Mouse (Mus musculus): ENCODE measurements around the gene Tcl1b1. TPM values are rescaled to one million over a fixed set of nuclear protein-coding genes. Genes with fewer than 3 reads are reported as not detected.

Tcl1b1 gene
- polyA plus RNA-seq (2012; rRNA removed): not detected in 2 replicates

DNA sequence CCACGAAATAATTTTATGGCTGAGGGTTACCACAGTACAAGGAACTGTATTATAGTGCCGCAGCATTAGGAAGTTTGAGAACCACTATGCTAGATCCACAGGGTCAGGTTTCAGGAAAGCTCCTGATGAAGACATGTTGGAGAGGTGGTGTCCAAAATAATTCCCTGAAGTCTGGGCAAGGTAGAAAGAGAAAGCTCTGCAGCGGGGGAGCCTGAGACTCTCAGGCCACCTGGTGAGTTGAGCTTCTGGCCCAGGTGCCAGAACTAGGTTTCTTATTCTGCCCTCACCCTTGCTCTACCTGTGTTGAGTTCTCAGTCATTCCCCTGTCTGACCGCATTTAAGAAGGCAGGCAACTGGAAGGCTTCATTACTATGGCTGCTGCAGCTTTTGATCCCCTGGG lies at the start of gene Tcl1b1:
TSS of gene Tcl1b1 (plus strand) at position 301 of the 400 bp plus-strand sequence.

DNA sequence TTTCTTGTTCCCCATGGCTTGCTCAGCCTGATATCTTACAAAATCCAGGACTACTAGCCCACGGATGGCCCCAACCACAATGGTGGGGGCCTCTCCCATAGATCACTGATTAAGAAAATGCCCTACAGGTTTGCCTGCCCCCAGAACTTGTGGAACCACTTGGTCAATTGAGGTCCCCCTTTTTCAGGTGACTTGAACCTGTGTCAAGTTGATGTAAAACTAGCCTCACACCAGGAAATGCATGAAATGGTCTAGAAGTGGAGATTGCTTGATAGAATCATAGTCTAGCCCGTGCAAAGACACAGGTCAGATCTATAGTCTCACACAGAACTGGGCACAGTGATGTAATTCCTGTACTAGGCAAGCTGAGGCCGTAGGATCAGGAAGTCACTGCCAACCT lies 13.8 kb upstream of the Tcl1b1 start, which contains the start of gene Tcl1b2:
TSS of gene Tcl1b2 (plus strand) at position 301 of the 400 bp plus-strand sequence.

DNA sequence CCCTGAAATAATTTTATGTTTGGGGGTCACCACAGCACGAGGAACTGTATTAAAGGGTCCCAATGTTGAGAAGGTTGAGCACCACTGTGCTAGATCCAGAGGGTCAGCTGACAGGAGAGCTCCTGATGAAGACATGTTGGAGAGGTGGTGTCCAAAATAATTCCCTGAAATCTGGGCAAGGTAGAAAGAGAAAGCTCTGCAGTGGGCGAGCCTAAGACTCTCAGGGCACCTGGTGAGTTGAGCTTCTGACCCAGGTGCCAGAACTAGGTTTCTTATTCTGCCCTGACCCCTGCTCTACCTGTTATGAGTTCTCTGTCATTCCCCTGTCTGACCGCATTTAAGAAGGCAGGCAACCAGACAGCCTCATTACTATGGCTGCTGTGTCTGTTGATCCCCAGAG lies 16.6 kb downstream of the Tcl1b1 start, which contains the start of gene Tcl1b5:
TSS of gene Tcl1b5 (plus strand) at position 301 of the 400 bp plus-strand sequence.

DNA sequence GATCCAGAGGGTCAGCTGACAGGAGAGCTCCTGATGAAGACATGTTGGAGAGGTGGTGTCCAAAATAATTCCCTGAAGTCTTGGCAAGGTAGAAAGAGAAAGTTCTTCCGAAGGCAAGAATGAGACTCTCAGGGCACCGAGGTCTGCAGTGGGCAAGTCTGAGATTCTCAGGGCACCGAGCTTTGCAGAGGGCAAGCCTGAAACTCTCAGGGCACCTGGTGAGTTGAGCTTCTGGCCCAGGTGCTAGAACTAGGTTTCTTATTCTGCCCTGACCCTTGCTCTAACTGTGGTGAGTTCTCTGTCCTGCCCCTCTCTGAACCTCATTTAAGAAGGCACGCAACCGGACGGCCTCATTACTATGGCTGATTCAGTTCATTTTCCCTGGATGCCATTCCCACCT lies 31.3 kb downstream of the Tcl1b1 start, which contains the start of gene Tcl1b3:
TSS of gene Tcl1b3 (plus strand) at position 301 of the 400 bp plus-strand sequence.

DNA sequence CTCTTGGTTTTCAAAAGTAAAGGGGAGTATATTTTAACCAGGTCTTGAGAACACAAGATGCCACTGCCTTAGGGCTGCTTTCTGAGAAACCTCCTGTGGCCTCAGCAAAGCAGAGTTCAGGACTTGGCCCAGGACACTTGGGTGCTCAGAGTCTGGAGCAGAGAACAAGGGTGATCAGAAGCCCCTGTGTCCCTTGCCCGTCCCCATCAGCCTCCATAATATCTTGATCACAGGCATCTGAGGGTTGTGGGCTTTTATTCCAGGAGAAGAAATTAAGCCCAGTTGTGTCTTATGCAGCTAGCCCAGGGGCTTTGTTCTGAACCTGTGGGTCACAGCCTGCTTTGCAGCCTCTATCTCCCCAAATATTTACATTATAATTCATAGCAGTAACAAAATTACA lies 42.2 kb downstream of the Tcl1b1 start, which contains the start of gene Tcl1b4:
TSS of gene Tcl1b4 (plus strand) at position 301 of the 400 bp plus-strand sequence.

Other genes starting within 250 kb of the Tcl1b1 start
- gene Syne3, start 149.9 kb upstream of the Tcl1b1 start, polyA plus RNA-seq (2012; rRNA removed): 0.40 TPM in 2 replicates
- gene Glrx5, start 127.0 kb upstream of the Tcl1b1 start, polyA plus RNA-seq (2012; rRNA removed): 73.7 and 88.8 TPM in 2 replicates
- 0.13 TPM in 1 of 2 replicates, not detected in the other for gene Tcl1b2, start 13.7 kb upstream of the Tcl1b1 start, polyA plus RNA-seq (2012; rRNA removed)
- gene Tcl1b5, start 16.7 kb downstream of the Tcl1b1 start, polyA plus RNA-seq (2012; rRNA removed): not detected in 2 replicates
- not detected in 2 replicates for gene Tcl1b3, start 31.4 kb downstream of the Tcl1b1 start, polyA plus RNA-seq (2012; rRNA removed)
- not detected in 2 replicates for gene Tcl1b4, start 42.3 kb downstream of the Tcl1b1 start, polyA plus RNA-seq (2012; rRNA removed)
- gene Tcl1, start 63.1 kb downstream of the Tcl1b1 start, polyA plus RNA-seq (2012; rRNA removed): not detected in 2 replicates
- 14.9 and 16.1 TPM in 2 replicates for gene Tunar, start 174.2 kb downstream of the Tcl1b1 start, polyA plus RNA-seq (2012; rRNA removed)

Measured in central nervous system, embryonic 18 days (tissue).